In the genomic region with DNA sequence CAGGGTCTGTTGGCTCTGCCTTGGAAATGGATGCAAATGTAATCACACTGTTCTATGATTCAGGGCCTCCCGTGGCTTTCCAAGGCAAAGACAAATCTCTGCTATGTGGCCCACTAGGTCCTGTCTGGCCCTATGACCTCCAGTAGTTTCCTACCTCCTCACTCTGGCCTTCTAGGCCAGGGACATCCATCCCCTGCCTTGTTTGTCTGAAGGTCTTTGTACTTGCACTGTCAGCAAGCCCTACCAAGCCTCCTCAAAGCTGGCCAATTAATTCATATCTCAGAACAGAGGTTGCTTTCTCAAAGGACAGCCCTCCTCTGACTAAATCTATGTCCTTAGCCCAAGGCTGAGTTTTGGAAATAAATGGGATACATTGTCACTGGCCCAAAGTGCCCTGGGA, we compare ENCODE assay signal across 23 mouse cellular contexts.
DNase-seq lines count a peak whose midpoint lies in the region; ATAC-seq lines count a peak whose summit lies in the region.
"Had no signal": no experiment of that assay in that cellular context is flagged by ENCODE, and none has a peak within 500 bp of the region (broad histone marks: within the 10 kb centered on the region; RNA-seq: fewer than 3 reads in every experiment).

No protein-coding gene starts in this region.

- H3K36me3 ChIP-seq in hindbrain, embryonic 13.5 days: no peaks in the 10 kb centered on the region
- H3K36me3 ChIP-seq: embryonic facial prominence, embryonic 10.5 days; embryonic facial prominence, embryonic 12.5 days; forebrain, embryonic 15.5 days; G1E had no signal

- ATAC-seq in hindbrain, embryonic 13.5 days (ENCODE audit: low FRiP score): no peak
- ATAC-seq: CD4-positive, CD25-positive, alpha-beta regulatory T cell, adult 4 months; forebrain, embryonic 13.5 days; forebrain, embryonic 15.5 days; forebrain, postnatal 0 days; Patski had no signal

- peak; percentile 62 to 89 for DNase-seq in adrenal gland, adult (ENCODE audit: inconsistent age in 2 of 2, low spot score in 1 of 2)
- peak; percentile 83 for DNase-seq in adrenal gland, adult 8-10 months
- DNase-seq in adrenal gland, postnatal 14 days: peak; percentile 59
- DNase-seq in adrenal gland, postnatal 36 days: peak; percentile 39 to 64
- DNase-seq in left cerebral cortex, postnatal 36 days (ENCODE audit: low spot score in 2 of 2): no peak
- no peak for DNase-seq in T-cell, adult 2 months (ENCODE audit: low spot score)
- DNase-seq in left cerebral cortex, postnatal 25 days (ENCODE audit: low spot score in 2 of 2): no peak
- DNase-seq: B cell, adult 2 months; cerebellum, adult 11-12 months; cerebellum, adult 2 months; cerebellum, adult 9-10 months; cerebellum, postnatal 10 days; cerebellum, postnatal 25 days; forebrain, postnatal 0 days had no signal

- H3K9ac ChIP-seq in hindbrain, embryonic 13.5 days: no peak overlapping the region
- H3K9ac ChIP-seq: embryonic facial prominence, embryonic 12.5 days; forebrain, embryonic 13.5 days; forebrain, embryonic 15.5 days; forebrain, postnatal 0 days had no signal

- H3K4me1 ChIP-seq in hindbrain, embryonic 13.5 days (replicated peaks): no peaks in the 10 kb centered on the region
- H3K4me1 ChIP-seq: embryonic facial prominence, embryonic 10.5 days; embryonic facial prominence, embryonic 12.5 days; forebrain, embryonic 13.5 days; forebrain, embryonic 15.5 days had no signal

- WGBS in hindbrain, embryonic 13.5 days: 90% methylated on average over 1 of the region's 1 CpGs

- H3K4me2 ChIP-seq in hindbrain, embryonic 13.5 days: no peak overlapping the region
- H3K4me2 ChIP-seq: embryonic facial prominence, embryonic 12.5 days; forebrain, embryonic 13.5 days; forebrain, embryonic 15.5 days had no signal

- H3K27ac ChIP-seq in hindbrain, embryonic 13.5 days: no peak overlapping the region
- H3K27ac ChIP-seq: embryonic facial prominence, embryonic 10.5 days; embryonic facial prominence, embryonic 12.5 days; forebrain, embryonic 13.5 days; forebrain, embryonic 15.5 days had no signal

- H3K9me3 ChIP-seq in hindbrain, embryonic 13.5 days: no peaks in the 10 kb centered on the region
- H3K9me3 ChIP-seq: embryonic facial prominence, embryonic 10.5 days; embryonic facial prominence, embryonic 12.5 days; forebrain, embryonic 13.5 days; forebrain, embryonic 15.5 days; G1E had no signal

- H3K27me3 ChIP-seq in hindbrain, embryonic 13.5 days: no peaks in the 10 kb centered on the region
- H3K27me3 ChIP-seq: CH12.LX; embryonic facial prominence, embryonic 12.5 days; forebrain, embryonic 13.5 days; forebrain, embryonic 15.5 days; Patski had no signal

- no peak overlapping the region for H3K4me3 ChIP-seq in hindbrain, embryonic 13.5 days
- H3K4me3 ChIP-seq: embryonic facial prominence, embryonic 10.5 days; embryonic facial prominence, embryonic 12.5 days; forebrain, embryonic 13.5 days; forebrain, embryonic 15.5 days had no signal

- intact Hi-C loops in left cerebral cortex, postnatal 36 days (cut with DNase I): no loop called here
- intact Hi-C loops in left cerebral cortex, postnatal 25 days (cut with DNase I): no loop called here

Comparison
In these comparisons a context has a peak if more than half of its experiments do, and no peak if none do; other contexts are left out.
1. DNase-seq: peak in adrenal gland, adult (2 of 2), adrenal gland, adult 8-10 months (single experiment), adrenal gland, postnatal 14 days (single experiment) and adrenal gland, postnatal 36 days (2 of 2); none in left cerebral cortex, postnatal 36 days (0 of 2), T-cell, adult 2 months (single experiment) and left cerebral cortex, postnatal 25 days (0 of 2).